Mouse (Mus musculus): ENCODE data around the gene Rpl5. TPM values are rescaled to one million over a fixed set of nuclear protein-coding genes. Genes with fewer than 3 reads are reported as not detected.
"Not testable (repeated sequence)": the region's sequence is repeated elsewhere in the genome, so short reads cannot be mapped to it uniquely, and the experiment has no call there.

The Rpl5 gene
- polyA plus RNA-seq, 1 experiment: not detected

- no peak for TF ChIP-seq CTCF (IDR thresholded peaks at IDR 0.05; ENCODE audit: insufficient read depth, low read depth, low read length)
- TF ChIP-seq POLR2A (IDR thresholded peaks at IDR 0.05; ENCODE audit: insufficient read depth, low read depth, low read length): no peak
- H3K4me1 ChIP-seq (ENCODE audit: control insufficient read depth, insufficient read depth, low read length): no peaks in the 10 kb centered on the region
- H3K4me3 ChIP-seq (ENCODE audit: insufficient read depth, low read depth, low read length): no peak overlapping the region
Measured at GRCm38 (mm10) chr5:107880710-107881109, 19.6 kb upstream of the Rpl5 start.

GRCm38 (mm10) chr5:107889994-107890888 is 10.1 kb upstream of the Rpl5 start:
- no peak overlapping the region for H3K4me3 ChIP-seq (ENCODE audit: insufficient read depth, low read depth, low read length)
- H3K4me1 ChIP-seq (ENCODE audit: control insufficient read depth, insufficient read depth, low read length): no peaks in the 10 kb centered on the region; the same call in 1 of the 2 replicates
- no peak for TF ChIP-seq CTCF (IDR thresholded peaks at IDR 0.05; ENCODE audit: insufficient read depth, low read depth, low read length)
- no peak for TF ChIP-seq POLR2A (IDR thresholded peaks at IDR 0.05; ENCODE audit: insufficient read depth, low read depth, low read length)
- H3K27ac ChIP-seq (ENCODE audit: insufficient read depth, low read depth, low read length): no peak overlapping the region
- WGBS: 53% methylated on average over 9 of the region's 9 CpGs

More at GRCm38 (mm10) chr5:107880710-107881109, 19.6 kb upstream of the Rpl5 start:
- no peak overlapping the region for H3K27ac ChIP-seq (ENCODE audit: insufficient read depth, low read depth, low read length)
- 89% methylated on average over 5 of the region's 5 CpGs for WGBS

DNA sequence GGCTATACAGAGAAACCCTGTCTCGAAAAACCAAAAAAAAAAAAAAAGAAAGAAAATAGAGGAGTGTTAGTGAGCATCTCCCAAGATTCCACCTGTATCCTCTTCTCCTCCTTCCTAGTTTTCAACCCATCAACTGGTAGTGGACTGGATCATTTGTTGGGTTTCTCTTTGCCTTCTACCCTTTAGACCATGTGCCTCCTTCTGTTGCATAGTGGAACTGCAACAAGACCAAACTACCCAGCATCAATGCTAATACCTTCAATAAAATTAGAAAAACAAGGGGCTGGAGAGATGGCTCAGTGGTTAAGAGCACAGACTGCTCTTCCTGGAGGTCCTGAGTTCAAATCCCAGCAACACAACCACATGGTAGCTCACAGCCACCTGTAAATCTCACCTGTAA is 8.8 kb upstream of the Rpl5 start:
- not testable (repeated sequence) for H3K27ac ChIP-seq (ENCODE audit: insufficient read depth, low read depth, low read length); H3K4me1 ChIP-seq (ENCODE audit: control insufficient read depth, insufficient read depth, low read length); H3K4me3 ChIP-seq (ENCODE audit: insufficient read depth, low read depth, low read length)
- 89% methylated on average over 1 of the region's 1 CpGs for WGBS

GRCm38 (mm10) chr5:107894676-107895075 is 5.6 kb upstream of the Rpl5 start:
- no peak for TF ChIP-seq POLR2A (IDR thresholded peaks at IDR 0.05; ENCODE audit: insufficient read depth, low read depth, low read length)
- TF ChIP-seq CTCF (IDR thresholded peaks at IDR 0.05; ENCODE audit: insufficient read depth, low read depth, low read length): no peak
- no peak overlapping the region for H3K4me3 ChIP-seq (ENCODE audit: insufficient read depth, low read depth, low read length)
- 80% methylated on average over 7 of the region's 7 CpGs for WGBS
- H3K4me1 ChIP-seq (ENCODE audit: control insufficient read depth, insufficient read depth, low read length): no peaks in the 10 kb centered on the region; the same call in 1 of the 2 replicates
- H3K27ac ChIP-seq (ENCODE audit: insufficient read depth, low read depth, low read length): no peak overlapping the region

GRCm38 (mm10) chr5:107896265-107896664 is 4.0 kb upstream of the Rpl5 start:
- WGBS: 44% methylated on average over 1 of the region's 1 CpGs

GRCm38 (mm10) chr5:107901014-107901615 is 813 bp downstream of the Rpl5 start:
- H3K27ac ChIP-seq (ENCODE audit: insufficient read depth, low read depth, low read length): no peak overlapping the region
- WGBS: under 1% methylated on average over 23 of the region's 23 CpGs
- TF ChIP-seq CTCF (IDR thresholded peaks at IDR 0.05; ENCODE audit: insufficient read depth, low read depth, low read length): no peak
- TF ChIP-seq POLR2A (IDR thresholded peaks at IDR 0.05; ENCODE audit: insufficient read depth, low read depth, low read length): no peak
- H3K4me1 ChIP-seq (ENCODE audit: control insufficient read depth, insufficient read depth, low read length): no peaks in the 10 kb centered on the region
- H3K4me3 ChIP-seq (ENCODE audit: insufficient read depth, low read depth, low read length): peak overlapping the region; percentile 83

More at GRCm38 (mm10) chr5:107896265-107896664, 4.0 kb upstream of the Rpl5 start:
- TF ChIP-seq CTCF (IDR thresholded peaks at IDR 0.05; ENCODE audit: insufficient read depth, low read depth, low read length): no peak
- TF ChIP-seq POLR2A (IDR thresholded peaks at IDR 0.05; ENCODE audit: insufficient read depth, low read depth, low read length): no peak
- Histone ChIP-seq H3K4me1 (ENCODE audit: control insufficient read depth, insufficient read depth, low read length) (no peaks in the 10 kb centered on the region), H3K27ac (ENCODE audit: insufficient read depth, low read depth, low read length) (no peak overlapping the region), H3K4me3 (ENCODE audit: insufficient read depth, low read depth, low read length) (no peak overlapping the region)

DNA sequence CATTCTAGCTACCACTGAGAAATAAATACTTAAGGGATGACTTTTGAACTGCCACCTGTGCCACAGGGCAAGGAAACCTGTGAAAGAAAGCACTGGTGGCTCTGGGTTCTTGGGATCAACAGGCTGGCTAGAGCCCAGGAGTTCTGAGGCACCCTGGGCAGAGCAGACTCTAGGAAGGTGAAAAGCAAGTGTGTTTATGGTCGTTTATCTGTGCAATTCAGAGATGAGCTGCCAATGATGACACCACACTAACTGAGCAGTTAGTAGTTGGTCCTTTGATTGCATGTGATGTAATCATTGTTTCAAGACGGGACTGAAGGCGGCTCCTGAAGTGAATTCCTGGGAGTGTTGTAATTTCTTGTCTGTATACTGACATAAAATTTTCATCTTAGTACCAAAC is 4.0 kb downstream of the Rpl5 start:
- H3K27ac ChIP-seq (ENCODE audit: insufficient read depth, low read depth, low read length): no peak overlapping the region
- H3K4me1 ChIP-seq (ENCODE audit: control insufficient read depth, insufficient read depth, low read length): no peaks in the 10 kb centered on the region
- H3K4me3 ChIP-seq (ENCODE audit: insufficient read depth, low read depth, low read length): no peak overlapping the region
- TF ChIP-seq CTCF (IDR thresholded peaks at IDR 0.05; ENCODE audit: insufficient read depth, low read depth, low read length) (no peak), POLR2A (IDR thresholded peaks at IDR 0.05; ENCODE audit: insufficient read depth, low read depth, low read length) (no peak)
- 70% methylated on average over 3 of the region's 3 CpGs for WGBS

DNA sequence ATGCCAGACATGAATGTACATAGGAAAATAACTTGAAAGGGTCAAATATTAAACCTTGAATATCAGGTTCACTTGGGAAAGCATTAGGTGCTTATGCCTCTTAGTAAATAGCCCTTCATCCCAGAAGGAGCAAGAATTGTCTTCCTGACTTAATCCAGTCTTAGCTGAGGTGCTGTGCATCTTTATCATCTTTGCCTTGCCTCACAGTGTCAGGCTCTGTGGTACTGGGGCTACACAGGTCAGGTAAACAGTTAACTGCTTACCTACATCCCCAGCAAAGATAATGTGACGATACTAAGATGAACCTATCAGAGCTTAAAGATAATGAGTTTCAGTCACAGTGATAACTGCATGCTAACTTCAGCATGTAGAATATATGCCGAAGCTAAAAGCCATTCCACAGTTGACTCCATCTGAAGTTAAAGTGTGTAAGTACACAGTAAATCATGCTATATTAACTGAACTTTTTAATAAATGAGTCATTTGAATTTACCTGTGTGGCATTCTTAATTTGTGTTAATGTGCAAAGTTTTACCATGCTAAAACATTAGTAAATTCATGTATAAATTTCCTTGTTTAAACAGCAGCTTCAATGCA is 8.3 kb downstream of the Rpl5 start:
- Histone ChIP-seq H3K4me1 (ENCODE audit: control insufficient read depth, insufficient read depth, low read length) (no peaks in the 10 kb centered on the region), H3K27ac (ENCODE audit: insufficient read depth, low read depth, low read length) (no peak overlapping the region), H3K4me3 (ENCODE audit: insufficient read depth, low read depth, low read length) (no peak overlapping the region)
- TF ChIP-seq POLR2A (IDR thresholded peaks at IDR 0.05; ENCODE audit: insufficient read depth, low read depth, low read length): no peak
- 84% methylated on average over 2 of the region's 2 CpGs for WGBS

- Histone ChIP-seq H3K4me1 (ENCODE audit: control insufficient read depth, insufficient read depth, low read length) (no peaks in the 10 kb centered on the region), H3K4me3 (ENCODE audit: insufficient read depth, low read depth, low read length) (no peak overlapping the region), H3K27ac (ENCODE audit: insufficient read depth, low read depth, low read length) (no peak overlapping the region)
- 84% methylated on average over 3 of the region's 3 CpGs for WGBS
- TF ChIP-seq CTCF (IDR thresholded peaks at IDR 0.05; ENCODE audit: insufficient read depth, low read depth, low read length) (no peak), POLR2A (IDR thresholded peaks at IDR 0.05; ENCODE audit: insufficient read depth, low read depth, low read length) (no peak)
Measured at GRCm38 (mm10) chr5:107909668-107910067, 9.4 kb downstream of the Rpl5 start.
